Mouse (Mus musculus): ENCODE results near the gene Adgrl3.

Adgrl3 gene

GRCm38 (mm10) chr5:81564294-81564693 lies 544.4 kb downstream of the Adgrl3 start:
- no peak for DNase-seq (ENCODE audit: low spot score)

DNA sequence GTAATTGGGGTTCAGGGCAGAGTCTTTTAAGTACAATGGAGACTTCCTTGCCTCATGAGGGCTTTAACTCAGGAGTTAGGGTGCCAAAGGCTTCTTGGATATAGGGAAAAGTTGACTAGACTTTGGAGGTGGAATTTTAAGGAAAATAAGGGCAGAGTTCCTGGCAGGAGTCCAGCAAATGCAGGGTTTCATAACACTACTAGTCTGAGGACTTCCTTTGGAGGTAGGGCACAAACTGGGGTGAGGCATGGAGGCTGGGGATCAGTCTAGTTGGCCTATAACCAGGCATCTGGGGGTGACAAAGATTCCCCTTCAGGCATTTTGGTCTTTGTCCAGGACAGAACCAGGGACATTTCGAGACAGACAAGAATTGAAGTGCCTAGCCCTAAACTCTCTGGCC lies 546.6 kb downstream of the Adgrl3 start:
- no peak for DNase-seq (ENCODE audit: low spot score)

DNA sequence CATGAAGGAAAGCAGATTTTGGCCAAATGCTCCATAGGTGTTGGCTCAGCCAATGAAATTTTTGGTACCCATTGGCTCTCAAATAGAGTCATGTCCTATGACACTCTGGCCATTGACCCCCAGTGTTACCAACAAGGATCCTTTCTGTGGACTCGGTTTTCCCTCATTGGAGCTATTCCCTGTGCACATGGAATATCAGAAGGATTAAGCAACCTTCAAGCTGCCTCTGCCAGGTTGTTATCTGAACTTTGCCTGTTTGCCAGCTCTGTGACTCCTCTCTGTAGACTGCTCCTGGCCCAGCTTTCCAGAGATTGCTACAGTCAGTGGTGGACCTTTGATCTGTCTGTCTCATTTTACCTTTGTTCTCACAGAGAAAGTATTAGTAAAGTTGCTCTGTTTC lies 548.8 kb downstream of the Adgrl3 start:
- no peak for DNase-seq (ENCODE audit: low spot score)

DNA sequence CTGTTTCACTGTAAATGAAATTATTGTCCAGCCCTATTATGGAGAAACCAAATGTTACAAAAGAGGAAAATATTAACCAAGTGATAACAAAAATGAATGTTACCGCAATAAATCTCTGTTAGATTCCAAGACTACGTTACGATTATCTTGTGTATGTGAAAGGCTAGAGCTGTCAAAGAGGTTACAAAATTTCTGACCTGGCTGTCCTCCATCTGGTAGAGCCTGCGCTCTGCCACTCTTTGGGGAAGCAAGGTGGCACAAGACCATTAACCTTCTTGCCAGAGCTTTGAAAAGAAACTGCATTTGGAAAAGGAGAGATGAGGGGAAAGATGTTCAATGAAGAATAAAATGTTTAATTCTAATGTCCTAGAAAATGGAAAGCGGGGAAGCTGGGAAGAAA lies 562.9 kb downstream of the Adgrl3 start:
- no peak for DNase-seq (ENCODE audit: low spot score)

GRCm38 (mm10) chr5:81583425-81583824 lies 563.5 kb downstream of the Adgrl3 start:
- DNase-seq (ENCODE audit: low spot score) = no peak

GRCm38 (mm10) chr5:81584945-81585344 lies 565.0 kb downstream of the Adgrl3 start:
- DNase-seq (ENCODE audit: low spot score) = no peak

DNA sequence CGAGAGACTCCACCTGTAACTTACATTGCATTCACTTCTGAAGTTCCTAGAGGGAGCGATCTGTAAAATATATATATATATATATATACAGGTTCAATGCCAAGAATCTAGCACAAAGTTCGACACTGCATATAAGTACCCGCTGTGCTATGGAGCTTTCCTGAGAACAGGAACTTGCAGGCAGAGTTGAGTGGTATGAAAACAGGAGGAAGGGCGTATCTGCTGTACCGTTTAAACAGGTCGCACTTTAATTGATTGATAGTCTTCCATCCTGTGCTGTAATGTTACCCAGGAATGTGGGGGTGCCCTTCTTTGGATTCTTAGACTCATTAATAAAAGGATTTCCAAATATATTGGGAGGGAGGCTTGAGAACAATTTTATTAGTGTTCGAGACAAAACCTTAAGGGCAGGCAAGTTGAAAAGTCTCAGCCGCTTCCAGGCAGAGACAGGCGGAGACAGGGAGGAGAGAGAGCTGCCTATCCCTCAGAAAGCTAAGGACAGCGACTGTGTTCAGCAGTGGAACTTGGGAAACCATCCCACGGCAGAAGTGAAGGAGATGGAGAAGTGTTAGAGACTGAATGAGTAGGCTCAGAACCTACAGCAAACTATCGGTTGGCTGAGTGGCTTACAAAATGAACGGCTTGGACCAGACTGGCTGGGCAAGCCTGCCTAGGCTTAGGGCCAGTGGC lies 570.2 kb downstream of the Adgrl3 start:
- DNase-seq (ENCODE audit: low spot score) = no peak

DNA sequence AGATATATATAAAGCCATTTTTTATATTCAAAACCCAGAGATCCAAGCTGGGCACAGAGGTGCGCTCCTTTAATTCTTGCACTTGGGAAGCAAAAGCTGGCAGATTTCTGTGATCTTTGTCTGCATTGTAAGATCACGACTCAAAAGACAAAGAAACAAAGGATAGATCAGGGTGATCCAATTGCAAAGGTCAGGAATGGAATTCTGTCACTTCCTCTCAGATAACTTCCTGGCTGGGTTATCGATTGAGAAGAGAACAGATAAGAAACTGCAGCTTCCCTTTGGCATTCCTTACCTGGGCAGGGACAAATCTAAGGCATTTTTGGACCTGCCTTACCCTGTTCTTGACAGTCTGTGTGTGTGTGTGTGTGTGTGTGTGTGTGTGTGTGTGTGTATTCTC lies 571.5 kb downstream of the Adgrl3 start:
- no peak for DNase-seq (ENCODE audit: low spot score)

- DNase-seq (ENCODE audit: low spot score) = no peak
These were observed 573.6 kb downstream of the Adgrl3 start for GRCm38 (mm10) chr5:81593396-81593995.

- no peak for DNase-seq (ENCODE audit: low spot score)
These were observed 578.1 kb downstream of the Adgrl3 start for GRCm38 (mm10) chr5:81598041-81598440.

- no peak for DNase-seq (ENCODE audit: low spot score)
These were observed 583.0 kb downstream of the Adgrl3 start for GRCm38 (mm10) chr5:81602889-81603288.

DNA sequence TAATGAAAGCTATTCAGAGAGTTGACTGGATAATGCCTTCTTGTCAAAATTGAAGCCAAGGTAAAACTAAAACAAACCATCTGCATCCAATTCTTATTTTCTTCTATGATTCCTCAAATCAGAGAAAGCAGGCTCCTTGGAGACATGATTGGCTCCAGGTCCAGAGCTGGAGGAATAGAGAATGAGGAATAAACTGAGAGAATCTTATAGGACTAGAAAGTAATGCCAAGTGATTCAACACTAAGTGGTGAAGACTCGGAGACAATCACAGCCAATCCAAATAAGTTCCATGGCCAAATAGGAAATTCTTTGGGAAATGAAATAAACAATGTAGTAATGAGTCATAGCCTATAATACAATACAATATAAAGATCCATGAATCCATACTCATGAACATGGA lies 585.7 kb downstream of the Adgrl3 start:
- no peak for DNase-seq (ENCODE audit: low spot score)

DNA sequence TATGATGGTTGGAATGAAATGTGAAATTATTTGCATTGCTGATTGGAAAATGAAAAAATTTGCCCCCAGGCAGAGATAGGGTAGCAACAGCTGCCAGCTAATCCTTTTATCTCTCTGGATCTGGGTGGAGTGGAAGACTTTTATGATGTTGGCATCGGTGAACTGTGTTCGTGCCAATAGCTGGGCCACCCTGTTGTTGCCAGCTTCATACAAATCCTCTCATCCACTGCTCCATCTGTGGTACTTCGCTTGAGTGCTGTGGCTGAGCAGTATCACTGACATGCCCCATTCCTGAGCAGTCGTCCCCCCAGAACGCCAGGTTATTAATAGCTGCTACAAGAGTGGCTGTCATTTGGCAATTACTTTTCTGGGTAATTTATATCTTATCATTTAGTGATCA lies 590.3 kb downstream of the Adgrl3 start:
- no peak for DNase-seq (ENCODE audit: low spot score)

DNA sequence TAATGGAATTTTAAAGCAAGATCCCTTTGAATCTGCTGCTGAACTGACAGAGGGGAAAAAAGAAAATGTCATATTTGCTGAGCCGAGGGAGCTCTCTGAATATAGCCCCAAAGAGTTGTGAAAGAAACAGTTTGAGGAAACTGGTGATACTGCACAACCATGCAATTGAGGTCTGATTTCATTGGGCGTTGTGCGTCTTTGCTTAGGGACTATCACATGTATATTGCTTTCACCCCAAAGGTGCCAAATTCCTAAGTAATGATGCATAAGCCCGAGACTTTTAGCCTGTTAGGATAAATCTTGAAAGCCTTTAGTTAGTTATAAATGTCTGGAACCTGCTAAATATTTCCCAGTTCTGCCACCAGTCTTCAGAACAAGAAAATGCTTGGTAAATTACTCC lies 594.7 kb downstream of the Adgrl3 start:
- no peak for DNase-seq (ENCODE audit: low spot score)

GRCm38 (mm10) chr5:81621106-81621505 lies 601.2 kb downstream of the Adgrl3 start:
- DNase-seq (ENCODE audit: low spot score) = no peak

GRCm38 (mm10) chr5:81621715-81622114 lies 601.8 kb downstream of the Adgrl3 start:
- no peak for DNase-seq (ENCODE audit: low spot score)

- DNase-seq (ENCODE audit: low spot score) = no peak
These were observed 603.9 kb downstream of the Adgrl3 start for GRCm38 (mm10) chr5:81623846-81624245.

DNA sequence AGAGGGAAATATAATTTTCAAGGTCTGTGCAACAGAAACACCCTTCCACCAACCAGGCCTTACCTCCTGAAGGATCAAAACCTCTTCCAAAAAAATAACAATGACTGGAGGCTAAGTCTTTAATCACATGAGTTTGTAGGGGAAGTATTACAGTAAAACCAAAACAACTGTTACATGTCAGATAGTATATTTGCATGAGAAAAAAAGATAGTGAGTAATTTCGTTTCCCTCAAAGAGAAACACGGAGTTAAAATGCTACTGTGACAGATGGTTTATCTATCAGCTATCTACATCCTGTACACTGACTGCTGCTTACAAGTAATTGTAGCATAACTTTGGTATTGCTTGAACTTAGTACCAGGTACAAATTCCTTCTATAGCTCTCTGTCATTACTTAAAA lies 616.2 kb downstream of the Adgrl3 start:
- no peak for DNase-seq (ENCODE audit: low spot score)

DNA sequence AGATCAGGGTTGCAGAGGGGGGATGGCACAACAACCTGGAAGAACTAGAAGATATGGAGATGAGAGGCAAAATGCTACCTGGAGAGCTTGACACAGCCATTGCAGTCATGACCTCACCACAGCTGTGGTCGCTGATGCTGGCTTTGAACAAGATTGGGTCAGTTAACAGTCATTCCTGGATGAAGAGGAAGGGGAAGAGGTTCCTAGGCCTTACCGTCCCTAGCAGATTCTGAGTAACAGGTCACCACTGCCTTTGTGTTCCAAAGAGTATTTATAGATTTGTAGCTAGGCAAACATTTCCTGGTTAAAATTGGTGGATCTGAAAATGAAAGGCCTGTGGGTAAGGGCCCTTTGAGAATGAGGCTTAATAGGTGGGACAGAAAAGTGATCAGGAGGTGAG lies 618.5 kb downstream of the Adgrl3 start:
- no peak for DNase-seq (ENCODE audit: low spot score)

DNA sequence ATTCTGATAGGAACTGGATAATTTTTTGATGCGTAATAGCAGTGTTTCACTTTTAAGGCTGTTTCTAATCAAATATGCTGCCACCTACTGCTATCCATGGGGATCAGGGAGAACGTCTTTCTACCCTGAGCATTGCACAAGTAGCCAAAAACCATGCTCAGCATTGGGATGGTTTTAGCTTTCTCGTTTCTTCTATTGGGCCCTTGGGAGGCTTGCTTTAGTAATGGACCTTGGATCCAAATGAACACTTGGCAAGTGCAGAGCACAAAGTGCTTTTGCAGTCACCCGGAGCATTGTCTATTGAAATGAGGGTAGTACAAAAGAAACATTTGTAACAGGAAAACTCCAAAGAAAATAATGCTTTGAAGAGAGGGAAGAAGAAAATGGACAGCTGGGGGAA lies 620.2 kb downstream of the Adgrl3 start:
- DNase-seq (ENCODE audit: low spot score) = no peak

- DNase-seq (ENCODE audit: low spot score) = no peak
These were observed 625.6 kb downstream of the Adgrl3 start for GRCm38 (mm10) chr5:81645557-81645956.

DNA sequence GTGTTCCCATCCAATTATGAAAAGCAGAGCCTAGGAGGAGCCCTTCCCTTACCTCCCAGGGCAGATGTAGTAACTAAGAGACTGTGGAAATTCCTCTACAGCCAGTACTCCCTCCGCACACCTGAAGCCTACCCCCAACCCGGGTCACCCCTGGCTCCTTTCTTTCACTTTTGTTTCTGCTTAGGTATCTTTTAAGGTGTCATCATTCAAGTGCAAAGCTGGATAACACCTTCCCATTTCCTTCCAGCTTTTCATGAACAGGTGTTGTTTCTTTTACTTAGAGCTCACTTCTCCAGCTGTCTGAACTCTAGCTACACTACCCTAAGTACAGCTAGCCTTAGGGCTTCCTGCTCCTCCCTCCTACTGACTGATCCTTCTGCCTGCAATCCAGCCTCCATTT lies 634.0 kb downstream of the Adgrl3 start:
- no peak for DNase-seq (ENCODE audit: low spot score)

DNA sequence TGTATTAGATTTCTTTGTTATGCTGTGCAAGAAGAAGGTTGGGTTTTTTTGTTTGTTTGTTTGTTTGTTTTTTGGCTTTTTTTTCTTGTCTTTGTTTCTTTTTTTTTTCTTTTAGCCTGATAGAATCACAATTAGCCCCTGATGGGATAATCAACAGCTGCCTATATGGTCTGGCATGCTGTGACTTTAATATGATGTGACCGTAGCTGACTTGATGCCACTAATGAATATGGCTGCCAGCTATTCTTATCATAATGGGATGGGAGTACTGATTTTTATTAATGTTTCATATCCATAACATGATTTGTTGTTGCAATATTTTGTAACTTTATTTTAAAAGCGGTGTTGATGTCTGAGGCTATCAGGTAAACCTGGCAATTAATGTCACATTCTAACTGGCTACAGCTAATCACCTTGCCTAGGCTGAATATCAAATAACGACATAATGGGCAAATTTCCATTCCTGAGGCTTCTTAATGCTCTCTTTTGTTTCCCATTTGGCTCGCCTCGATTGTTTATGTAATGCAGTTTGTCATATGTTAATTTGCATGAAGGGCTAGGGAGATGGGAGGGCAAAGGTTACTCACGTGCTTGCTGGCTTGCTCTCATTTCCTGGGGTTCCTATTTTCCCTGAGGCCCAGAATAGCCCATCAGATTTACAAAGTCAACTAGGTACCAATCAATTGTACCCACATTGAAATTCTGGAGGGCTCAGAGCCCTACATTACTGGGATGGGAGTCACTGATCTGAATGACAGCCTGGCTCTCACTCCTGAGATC lies 641.9 kb downstream of the Adgrl3 start:
- DNase-seq (ENCODE audit: low spot score) = no peak

Data from MN1 (cell line).